Mouse (Mus musculus): ENCODE data around the gene Isg20.

Isg20 gene

GRCm38 (mm10) chr7:78904175-78904574 is 9.0 kb upstream of the Isg20 start:
- no peak for DNase-seq (ENCODE audit: low read depth)

GRCm38 (mm10) chr7:78909026-78909425 is 4.2 kb upstream of the Isg20 start:
- no peak for DNase-seq (ENCODE audit: low read depth)

GRCm38 (mm10) chr7:78910336-78911098 is 2.7 kb upstream of the Isg20 start:
- DNase-seq (ENCODE audit: low read depth): peak; percentile 61

GRCm38 (mm10) chr7:78911209-78911608 is 2.0 kb upstream of the Isg20 start:
- DNase-seq (ENCODE audit: low read depth): no peak

GRCm38 (mm10) chr7:78912253-78912973 is 811 bp upstream of the Isg20 start:
- peak; percentile 75 for DNase-seq (ENCODE audit: low read depth)

- peak; percentile 82 for DNase-seq (ENCODE audit: low read depth)
These were observed 673 bp downstream of the Isg20 start for GRCm38 (mm10) chr7:78913649-78914544.

GRCm38 (mm10) chr7:78914545-78914845 is 1.3 kb downstream of the Isg20 start:
- DNase-seq (ENCODE audit: low read depth): no peak

GRCm38 (mm10) chr7:78914896-78915510 is 1.8 kb downstream of the Isg20 start:
- DNase-seq (ENCODE audit: low read depth): no peak

GRCm38 (mm10) chr7:78918686-78919085 is 5.5 kb downstream of the Isg20 start:
- no peak for DNase-seq (ENCODE audit: low read depth)

GRCm38 (mm10) chr7:78922506-78922905 is 9.3 kb downstream of the Isg20 start:
- no peak for DNase-seq (ENCODE audit: low read depth)

GRCm38 (mm10) chr7:78924300-78924699 is 11.1 kb downstream of the Isg20 start:
- DNase-seq (ENCODE audit: low read depth): peak; percentile 79

GRCm38 (mm10) chr7:78924796-78925195 is 11.6 kb downstream of the Isg20 start:
- no peak for DNase-seq (ENCODE audit: low read depth)

- no peak for DNase-seq (ENCODE audit: low read depth)
These were observed 12.5 kb downstream of the Isg20 start for GRCm38 (mm10) chr7:78925680-78926079.

GRCm38 (mm10) chr7:78926156-78926555 is 12.9 kb downstream of the Isg20 start:
- DNase-seq (ENCODE audit: low read depth): no peak

- no peak for DNase-seq (ENCODE audit: low read depth)
These were observed 14.0 kb downstream of the Isg20 start for GRCm38 (mm10) chr7:78927266-78927665.

GRCm38 (mm10) chr7:78938957-78939602 is 25.9 kb downstream of the Isg20 start:
- DNase-seq (ENCODE audit: low read depth): no peak

- peak; percentile 42 for DNase-seq (ENCODE audit: low read depth)
These were observed 27.7 kb downstream of the Isg20 start for GRCm38 (mm10) chr7:78940971-78941370.

GRCm38 (mm10) chr7:78942544-78942943 is 29.3 kb downstream of the Isg20 start:
- no peak for DNase-seq (ENCODE audit: low read depth)

- no peak for DNase-seq (ENCODE audit: low read depth)
These were observed 40.8 kb downstream of the Isg20 start for GRCm38 (mm10) chr7:78953886-78954572.

- DNase-seq (ENCODE audit: low read depth): no peak
These were observed 41.4 kb downstream of the Isg20 start for GRCm38 (mm10) chr7:78954619-78955018.

- DNase-seq (ENCODE audit: low read depth): no peak
These were observed 41.9 kb downstream of the Isg20 start for GRCm38 (mm10) chr7:78955086-78955485.
